Mouse (Mus musculus) brain, embryonic 14.5 days (tissue): ENCODE results near the gene Rpl27a. TPM values are rescaled to one million over a fixed set of nuclear protein-coding genes. Genes with fewer than 3 reads are reported as not detected.
A peak's percentile ranks its signal among the peaks of the same experiment; 100 is the strongest.

Source experiments
- DNase-seq: peaks from one replicate; pipeline ENCODE4 v3.0.0-alpha.2; 2011; ENCODE audit warnings: low read depth
- CTCF ChIP-seq: fragments of 200-500 bp; IDR thresholded peaks from 2 replicates; pipeline ENCODE4 v1.5.1; 2012; ENCODE audit warnings: inconsistent platforms, mild to moderate bottlenecking, moderate library complexity, borderline replicate concordance; ENCODE audit not compliant: insufficient read depth, insufficient read length; ENCODE audit errors: extremely low read depth
- POLR2A ChIP-seq: fragments of 200-500 bp; IDR thresholded peaks from 2 replicates; pipeline ENCODE4 v1.6.1; 2012; ENCODE audit warnings: mild to moderate bottlenecking, inconsistent platforms, borderline replicate concordance; ENCODE audit not compliant: poor library complexity, insufficient read depth, insufficient read length, severe bottlenecking; ENCODE audit errors: extremely low read depth
- polyA plus RNA-seq: library from polyadenylated mRNA; depleted of rRNA; stranded (reverse); fragments of >200 nt; gene quantifications from 2 replicates; pipeline ENCODE4 v1.2.3, GENCODE M21; 2012

The Rpl27a gene
- polyA plus RNA-seq, 1 experiment: 440 TPM

GRCm38 (mm10) chr7:109525740-109526663 lies 7.1 kb downstream of the Rpl27a start:
- TF ChIP-seq POLR2A (no peak), CTCF (no peak)
- no peak for DNase-seq

- no peak for DNase-seq
- TF ChIP-seq POLR2A (no peak), CTCF (no peak)
These were observed 8.6 kb downstream of the Rpl27a start for GRCm38 (mm10) chr7:109527536-109527935.

- peak; percentile 62 for DNase-seq
- TF ChIP-seq CTCF (peak; percentile 80), POLR2A (no peak)
These were observed 9.4 kb downstream of the Rpl27a start for GRCm38 (mm10) chr7:109528356-109528755.

- TF ChIP-seq CTCF (no peak), POLR2A (no peak)
- DNase-seq: no peak
These were observed 10.8 kb downstream of the Rpl27a start for GRCm38 (mm10) chr7:109529741-109530140.

GRCm38 (mm10) chr7:109531501-109531900 lies 12.6 kb downstream of the Rpl27a start:
- no peak for TF ChIP-seq POLR2A
- TF ChIP-seq CTCF: no peak
- DNase-seq: no peak

- DNase-seq: no peak
- TF ChIP-seq POLR2A (no peak), CTCF (no peak)
These were observed 13.7 kb downstream of the Rpl27a start for GRCm38 (mm10) chr7:109532691-109533090.

- TF ChIP-seq POLR2A (no peak), CTCF (no peak)
- DNase-seq: no peak
These were observed 14.2 kb downstream of the Rpl27a start for GRCm38 (mm10) chr7:109533129-109533528.

GRCm38 (mm10) chr7:109533888-109534287 lies 14.9 kb downstream of the Rpl27a start:
- no peak for DNase-seq
- no peak for TF ChIP-seq POLR2A
- TF ChIP-seq CTCF: no peak

GRCm38 (mm10) chr7:109534921-109535320 lies 16.0 kb downstream of the Rpl27a start:
- TF ChIP-seq CTCF: no peak
- no peak for TF ChIP-seq POLR2A
- DNase-seq: no peak

- TF ChIP-seq POLR2A: no peak
- TF ChIP-seq CTCF: no peak
- peak; percentile 93 for DNase-seq
These were observed 17.6 kb downstream of the Rpl27a start for GRCm38 (mm10) chr7:109536451-109536946.

- no peak for DNase-seq
- no peak for TF ChIP-seq POLR2A
- TF ChIP-seq CTCF: no peak
These were observed 22.0 kb downstream of the Rpl27a start for GRCm38 (mm10) chr7:109540902-109541301.

- no peak for DNase-seq
- no peak for TF ChIP-seq POLR2A
- no peak for TF ChIP-seq CTCF
These were observed 22.8 kb downstream of the Rpl27a start for GRCm38 (mm10) chr7:109541609-109542363.

- DNase-seq: no peak
These were observed 23.3 kb downstream of the Rpl27a start for GRCm38 (mm10) chr7:109542364-109542628.

More at GRCm38 (mm10) chr7:109542364-109542628, 23.3 kb downstream of the Rpl27a start:
- TF ChIP-seq POLR2A (no peak), CTCF (no peak)
